Mouse (Mus musculus): ENCODE results near the gene 4930595D18Rik.

4930595D18Rik gene

DNA sequence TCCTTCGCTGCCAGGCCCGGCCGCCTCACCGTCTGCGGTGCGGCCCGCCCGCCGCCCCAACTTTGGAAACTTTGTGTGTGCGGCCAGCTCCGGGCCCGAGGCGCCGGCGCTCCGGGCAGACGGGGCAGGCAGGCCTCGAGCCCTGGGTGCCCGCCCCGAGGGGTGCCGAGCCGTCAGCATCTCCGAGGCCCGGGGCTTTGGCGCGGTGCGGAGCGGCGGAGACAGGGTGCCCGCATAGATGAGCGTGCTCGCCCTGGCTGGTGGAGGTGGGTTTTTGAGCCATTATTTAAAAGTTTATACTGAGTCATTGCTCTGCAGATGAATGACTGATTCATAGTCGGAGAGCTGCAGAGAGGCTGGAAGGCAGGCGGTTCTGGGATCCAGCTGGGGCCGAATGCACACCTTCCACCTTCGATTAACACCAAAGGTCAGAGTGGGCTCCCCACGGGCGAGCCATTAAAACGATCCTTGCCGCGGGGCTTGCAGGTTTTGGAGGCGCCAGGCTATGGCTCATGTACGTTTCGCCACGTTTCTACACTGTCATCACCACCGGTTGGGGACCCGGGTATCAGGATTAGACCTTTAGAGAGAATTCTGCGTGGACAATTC lies 17.5 kb downstream of the 4930595D18Rik start:
- ATAC-seq (ENCODE audit: insufficient number of reproducible peaks, low FRiP score, low TSS enrichment), result no peak

DNA sequence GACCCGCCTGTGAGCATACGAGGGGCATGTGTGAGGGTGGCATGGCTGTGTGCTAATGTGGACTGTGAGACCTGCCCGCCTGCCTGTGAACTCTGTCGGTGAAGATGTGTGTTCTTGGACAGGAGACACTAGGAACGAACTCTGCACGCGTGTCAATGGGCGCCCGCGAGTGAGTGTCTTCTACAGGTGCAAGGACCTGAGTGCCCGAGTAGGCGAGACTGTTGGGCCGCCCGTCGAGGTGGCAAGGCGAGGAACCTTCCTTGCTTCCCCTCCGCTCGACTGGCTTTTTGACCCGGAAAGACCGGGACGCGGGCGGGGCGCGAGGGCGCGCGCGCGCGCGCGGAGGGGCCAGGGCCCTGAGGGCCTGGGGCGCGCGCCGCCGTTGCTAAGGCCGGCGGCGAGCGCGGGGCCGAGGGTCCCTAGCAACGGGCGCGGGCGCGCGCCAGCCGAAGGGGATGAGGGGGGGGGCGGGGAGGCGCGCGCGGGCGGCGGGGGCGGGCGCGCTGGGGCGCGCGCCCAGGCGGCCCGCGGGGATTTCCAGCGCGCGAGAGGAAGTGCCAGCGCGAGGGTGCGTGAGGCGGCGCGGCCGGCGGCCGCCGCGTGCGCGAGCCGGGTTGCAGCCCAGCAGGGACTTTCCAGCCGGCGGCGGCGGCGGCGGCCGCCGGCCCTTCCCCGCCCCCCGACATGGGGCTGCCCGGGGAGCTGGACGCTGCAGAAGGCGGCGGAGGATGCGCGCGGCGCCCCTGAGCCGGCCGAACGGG lies 18.3 kb downstream of the 4930595D18Rik start, which contains the start of gene Traf3:
Gene Traf3, plus strand, starts transcription at position 540 of the 761 bp plus-strand sequence.
- no peak for ATAC-seq (ENCODE audit: insufficient number of reproducible peaks, low FRiP score, low TSS enrichment)

DNA sequence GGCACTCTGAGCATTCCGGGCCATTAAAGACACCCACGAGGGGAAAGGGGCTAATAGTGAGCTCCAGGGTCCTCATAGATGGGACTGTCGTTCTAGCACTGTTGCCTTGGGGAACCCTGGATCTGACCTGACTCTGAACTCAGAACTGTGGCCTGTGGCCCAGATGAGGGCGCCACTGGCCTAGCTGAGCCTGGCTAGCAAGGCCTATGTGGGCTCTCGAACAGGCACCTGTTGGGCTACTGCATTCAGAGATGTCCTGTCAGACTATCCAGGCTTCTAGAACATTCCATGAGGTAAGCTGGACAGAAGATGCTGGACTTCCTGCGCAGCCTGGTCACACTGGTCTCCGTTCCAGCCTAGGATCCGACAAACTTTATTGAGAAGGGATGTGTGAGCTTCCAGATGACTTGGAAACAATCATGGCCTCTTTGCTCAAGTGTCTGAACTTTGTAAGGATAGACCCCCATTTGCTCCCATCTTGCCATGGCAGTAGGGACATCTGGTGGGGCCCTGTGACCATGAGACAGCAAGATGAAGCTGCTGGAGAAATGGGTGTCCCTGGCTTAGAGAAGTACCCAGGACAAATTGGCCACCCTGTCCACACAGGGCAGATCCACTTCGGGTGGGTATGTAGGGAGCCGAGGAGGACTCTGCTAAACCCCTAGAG lies 19.0 kb downstream of the 4930595D18Rik start:
- peak; percentile 49; the same call in 1 of the 2 replicates for ATAC-seq (ENCODE audit: insufficient number of reproducible peaks, low FRiP score, low TSS enrichment)

DNA sequence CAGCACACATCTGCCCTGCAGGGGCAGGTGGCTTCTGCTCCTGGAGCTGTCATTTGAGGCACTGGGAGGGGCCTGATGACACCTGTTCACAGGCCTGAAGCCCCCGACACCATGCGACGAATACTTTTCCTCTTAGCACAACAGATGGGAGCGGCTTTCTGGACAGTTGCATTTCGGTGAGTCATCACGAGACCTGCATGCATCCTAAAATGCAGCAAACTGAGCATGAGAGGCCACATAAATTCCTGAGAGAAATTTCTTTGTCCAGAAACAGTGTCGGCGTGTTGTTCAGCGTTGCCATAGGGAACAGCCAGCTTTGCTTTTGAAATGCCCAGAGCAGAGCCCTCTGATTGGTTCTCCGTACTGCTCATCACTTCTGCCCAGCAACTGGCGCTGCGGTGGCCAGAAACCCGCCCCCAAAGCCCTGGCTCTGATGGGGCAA lies 20.0 kb downstream of the 4930595D18Rik start:
- ATAC-seq (ENCODE audit: insufficient number of reproducible peaks, low FRiP score, low TSS enrichment), result peak; percentile 80

DNA sequence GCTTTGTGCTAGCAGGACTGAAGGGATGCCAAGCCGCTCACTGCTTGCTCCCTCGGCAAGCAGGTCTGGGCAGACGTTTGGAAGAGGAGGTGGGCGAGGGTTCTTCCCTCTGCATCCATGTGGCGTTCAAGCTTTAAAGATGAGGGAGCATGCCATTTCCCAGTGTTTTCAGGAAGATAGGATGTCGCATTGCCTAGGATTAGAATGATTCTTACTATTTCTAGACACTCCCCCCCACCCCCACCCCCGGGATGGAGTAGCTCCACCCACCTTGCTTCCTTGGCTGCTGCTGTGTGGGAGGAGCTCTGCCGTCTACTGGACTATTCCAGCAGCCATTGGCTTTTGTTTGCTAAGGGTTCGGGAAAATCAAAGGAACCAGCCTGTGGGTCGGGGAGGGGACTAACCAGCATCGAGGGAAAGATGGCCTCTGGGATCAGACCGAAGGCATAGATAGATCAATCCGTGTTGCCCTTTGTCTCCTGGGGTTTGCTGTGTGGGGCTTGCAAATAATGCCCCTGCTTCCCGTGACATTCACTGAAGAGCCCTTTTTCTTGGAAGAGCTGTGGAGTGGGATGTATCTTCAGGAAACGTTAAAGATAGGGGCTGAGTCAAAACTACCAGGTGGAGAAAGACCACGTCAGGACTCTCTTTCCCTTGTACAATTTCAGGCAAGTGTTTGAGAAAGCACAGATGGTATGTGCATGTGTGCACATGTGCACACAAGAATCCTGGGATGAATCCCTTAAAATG lies 21.8 kb downstream of the 4930595D18Rik start:
- ATAC-seq (ENCODE audit: insufficient number of reproducible peaks, low FRiP score, low TSS enrichment), result no peak

DNA sequence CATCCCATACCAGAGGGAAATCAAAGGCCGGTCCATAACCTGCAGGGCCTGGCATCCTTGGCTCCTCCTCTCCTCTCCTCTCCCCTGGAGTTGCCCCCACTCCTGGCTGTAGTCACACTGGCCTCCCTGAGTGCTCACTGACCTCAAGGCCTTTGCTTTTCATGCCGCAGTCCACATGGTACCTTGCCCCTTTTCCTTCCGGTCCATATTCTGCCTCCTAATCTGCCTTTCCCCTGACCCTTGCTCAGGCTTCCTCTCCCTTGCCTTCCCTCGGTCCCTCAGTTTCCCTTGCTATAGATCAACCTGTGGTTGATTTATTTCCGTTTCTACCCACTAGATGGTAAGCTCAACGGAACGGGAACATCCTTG lies 22.4 kb downstream of the 4930595D18Rik start:
- ATAC-seq (ENCODE audit: insufficient number of reproducible peaks, low FRiP score, low TSS enrichment), result no peak

DNA sequence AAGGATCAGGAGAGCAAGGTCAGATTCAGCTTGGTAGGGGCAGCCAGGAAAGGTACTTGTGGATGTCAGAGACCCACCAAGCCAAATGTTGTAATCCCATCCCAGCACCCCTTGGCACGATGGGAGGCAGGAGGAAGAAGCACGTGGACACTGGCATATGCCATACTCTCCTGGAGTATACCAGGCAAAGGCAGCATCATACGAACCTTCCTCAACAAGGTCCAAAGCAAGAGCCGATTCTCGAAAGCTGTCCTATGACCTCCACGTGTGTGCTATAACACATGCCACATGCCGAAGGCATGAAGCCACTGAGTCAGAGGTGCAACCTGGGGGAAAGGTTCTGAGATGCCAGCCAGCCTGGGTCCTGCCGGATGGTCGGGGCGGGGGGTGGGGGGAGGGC lies 23.4 kb downstream of the 4930595D18Rik start:
- ATAC-seq (ENCODE audit: insufficient number of reproducible peaks, low FRiP score, low TSS enrichment), result no peak

DNA sequence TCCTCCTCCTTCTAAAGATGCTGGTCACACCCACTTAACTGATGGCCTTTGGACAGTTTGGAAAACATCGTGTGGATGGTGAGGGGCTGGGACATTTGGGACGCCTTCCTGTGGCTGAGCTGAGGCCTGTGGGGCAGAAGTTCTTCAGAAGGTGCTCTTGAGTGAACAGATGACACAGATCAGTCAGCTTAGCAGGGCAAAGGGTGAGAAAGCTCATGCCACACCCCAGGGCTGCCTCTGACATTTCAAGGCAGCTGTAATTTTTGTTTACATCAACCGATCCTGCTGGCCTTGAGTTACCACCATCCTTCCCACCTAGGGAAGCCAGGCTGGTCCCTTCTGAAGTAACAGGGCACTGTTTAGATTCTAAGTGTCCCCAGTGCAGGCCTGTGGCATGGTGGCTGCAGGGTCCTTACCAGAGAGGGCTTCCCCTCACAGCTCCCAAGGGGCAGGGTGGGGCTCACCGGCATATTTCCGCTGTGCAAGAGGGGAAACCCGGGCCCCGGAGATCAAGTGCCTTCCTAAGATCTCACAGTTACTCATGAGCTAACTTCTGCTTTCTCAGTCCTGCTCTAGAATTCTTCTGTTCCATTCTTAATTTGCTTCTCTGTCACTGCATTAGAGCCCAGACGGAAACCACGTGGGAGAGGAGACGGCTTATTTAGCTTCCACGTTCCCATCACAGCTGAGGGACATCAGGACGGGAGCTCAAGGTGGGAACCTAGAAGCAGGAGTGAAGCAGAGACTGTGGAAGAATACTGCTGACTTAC lies 24.4 kb downstream of the 4930595D18Rik start:
- no peak for ATAC-seq (ENCODE audit: insufficient number of reproducible peaks, low FRiP score, low TSS enrichment)

DNA sequence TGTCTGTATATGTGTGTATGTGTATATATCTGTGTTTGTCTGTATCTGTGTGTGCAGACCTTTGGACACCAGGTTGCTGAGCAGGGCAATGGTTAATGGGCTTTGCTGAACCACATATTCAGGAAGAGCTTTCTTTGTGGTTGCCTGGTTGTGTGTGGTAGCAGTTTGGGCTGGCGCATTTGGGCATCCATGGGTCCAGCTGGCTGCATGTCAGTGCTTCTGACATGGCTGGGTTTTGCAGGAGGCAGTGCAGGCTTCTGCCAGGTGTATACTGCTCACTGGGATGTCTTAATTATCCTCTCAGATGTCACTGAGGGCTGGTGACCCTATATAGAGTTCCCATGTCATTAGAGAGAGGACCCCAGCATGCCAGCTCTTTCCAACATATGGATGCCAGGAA lies 28.5 kb downstream of the 4930595D18Rik start:
- no peak for ATAC-seq (ENCODE audit: insufficient number of reproducible peaks, low FRiP score, low TSS enrichment)

DNA sequence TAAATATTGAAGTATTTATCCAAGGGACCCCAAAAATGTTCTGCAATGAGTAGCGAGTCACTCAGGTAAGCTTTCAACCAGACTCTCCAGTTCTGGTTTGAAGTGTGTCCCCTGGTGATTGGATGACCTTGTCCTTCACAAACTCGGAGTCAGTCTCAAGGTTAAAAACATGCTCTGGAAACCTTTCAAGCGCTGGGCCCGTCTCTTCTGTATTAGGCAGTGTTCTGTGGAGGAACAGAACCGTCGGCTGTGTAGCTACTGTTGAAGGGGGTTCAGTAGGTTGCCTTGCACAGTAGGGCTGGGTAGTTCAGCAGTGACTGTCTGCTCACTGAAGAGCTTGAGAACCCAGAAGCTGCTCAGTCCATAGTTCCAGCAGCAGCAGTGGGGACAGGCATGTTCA lies 29.6 kb downstream of the 4930595D18Rik start:
- no peak for ATAC-seq (ENCODE audit: insufficient number of reproducible peaks, low FRiP score, low TSS enrichment)

DNA sequence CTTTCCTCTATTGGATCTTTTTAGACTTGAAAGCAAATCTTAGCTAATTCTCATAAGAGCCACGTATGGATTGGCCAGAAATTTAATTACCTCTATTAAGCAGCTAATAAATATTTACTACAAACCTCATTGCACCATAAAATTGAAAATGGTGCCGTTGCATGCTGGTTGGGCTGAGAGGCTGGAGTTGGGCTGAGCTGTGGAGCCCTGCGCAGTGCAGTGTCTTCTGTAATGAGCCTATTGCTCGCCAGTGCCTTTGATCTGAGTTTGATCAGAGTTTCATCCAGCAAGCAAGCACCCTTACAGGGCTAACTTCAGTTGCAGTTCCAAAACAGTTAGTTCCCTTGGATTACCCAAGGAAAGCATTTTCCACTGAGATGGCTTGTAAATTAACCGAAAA lies 30.3 kb downstream of the 4930595D18Rik start:
- no peak for ATAC-seq (ENCODE audit: insufficient number of reproducible peaks, low FRiP score, low TSS enrichment)

DNA sequence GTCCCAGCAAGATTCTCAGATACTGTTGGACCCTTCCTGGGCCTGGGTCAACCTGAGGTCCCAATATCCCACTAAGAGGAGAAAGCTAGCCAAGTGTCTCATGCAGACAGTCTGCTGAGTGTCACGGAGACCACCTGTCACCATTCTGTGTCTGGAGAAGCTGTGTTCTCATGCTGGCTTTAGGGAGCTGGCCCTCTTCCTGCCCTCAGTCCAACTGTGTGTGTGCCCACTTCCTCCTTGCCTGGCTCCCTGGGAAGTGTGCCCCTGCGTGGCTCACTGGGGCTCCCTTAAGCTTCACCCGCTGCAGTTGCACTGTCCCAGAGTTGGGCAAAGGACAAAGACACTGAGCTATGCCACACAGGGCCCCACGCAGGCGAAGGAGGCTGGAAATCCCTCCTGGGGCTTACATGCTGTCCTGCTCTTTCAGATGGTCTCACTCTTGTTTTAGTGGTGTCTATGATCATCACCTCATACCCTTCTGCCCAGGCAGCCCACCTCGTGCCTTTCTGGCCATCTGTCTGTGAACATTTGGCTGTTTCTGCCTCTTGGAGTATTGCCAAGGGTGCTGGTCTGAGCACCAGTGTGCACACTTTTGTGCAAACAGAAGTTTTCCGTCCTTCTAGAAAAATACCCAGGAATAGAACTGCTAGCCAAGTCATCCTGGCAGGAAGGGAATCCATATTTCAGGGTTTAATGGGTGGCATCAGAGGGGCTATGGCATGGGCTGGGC lies 31.1 kb downstream of the 4930595D18Rik start:
- no peak for ATAC-seq (ENCODE audit: insufficient number of reproducible peaks, low FRiP score, low TSS enrichment)

DNA sequence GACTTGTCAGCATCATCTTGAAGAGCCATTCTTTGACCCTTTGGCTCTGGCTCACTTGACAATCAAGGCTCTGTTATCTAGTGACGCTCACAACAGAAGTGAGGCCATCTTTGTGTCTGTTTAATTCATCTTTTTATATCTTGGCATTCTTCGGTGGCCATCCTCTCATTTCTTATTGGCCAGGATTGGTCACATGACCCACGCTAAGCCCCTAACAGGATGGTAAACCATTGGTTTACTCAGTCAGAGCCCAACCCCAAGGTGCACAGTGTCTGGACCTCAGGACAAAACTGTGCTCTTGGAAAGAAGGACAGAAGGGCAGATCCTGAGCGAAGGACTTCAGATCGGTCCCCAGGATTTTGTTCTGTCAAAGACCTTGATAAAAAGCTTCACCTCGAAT lies 31.7 kb downstream of the 4930595D18Rik start:
- no peak for ATAC-seq (ENCODE audit: insufficient number of reproducible peaks, low FRiP score, low TSS enrichment)

DNA sequence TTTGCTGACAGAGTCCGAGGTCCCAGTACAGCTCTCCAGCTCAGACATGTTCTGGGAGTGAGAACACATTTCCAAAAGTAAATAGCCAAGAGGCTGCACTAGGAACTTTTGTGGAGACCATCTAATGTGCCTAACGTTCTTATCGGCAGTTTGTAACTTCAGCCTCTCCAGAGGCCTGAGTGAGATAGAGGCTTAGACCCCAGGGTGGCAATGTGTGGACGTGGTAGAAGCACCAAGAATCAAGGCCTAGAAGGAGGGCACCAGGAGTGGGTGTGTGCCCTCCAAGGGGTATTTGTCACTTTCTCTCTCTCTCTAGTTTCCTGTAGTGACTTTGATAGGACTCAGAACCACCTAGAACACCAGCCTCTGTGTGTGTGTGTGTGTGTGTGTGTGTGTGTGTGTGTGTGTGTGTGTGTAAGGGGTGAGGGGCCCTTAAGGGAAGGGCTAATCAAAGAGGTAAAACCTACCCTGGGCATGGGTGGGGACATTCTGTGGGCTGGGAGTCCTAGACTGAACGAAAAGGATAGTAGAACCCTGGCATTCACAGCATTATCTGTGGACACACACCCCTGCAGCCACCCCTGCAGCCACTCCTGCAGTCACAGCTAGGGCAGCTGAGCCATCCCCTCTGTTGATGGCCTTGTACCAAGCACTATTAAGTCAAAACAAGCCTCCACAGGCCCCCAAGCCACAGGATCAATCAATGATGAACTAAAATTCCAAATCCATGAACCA lies 32.7 kb downstream of the 4930595D18Rik start:
- no peak for ATAC-seq (ENCODE audit: insufficient number of reproducible peaks, low FRiP score, low TSS enrichment)

DNA sequence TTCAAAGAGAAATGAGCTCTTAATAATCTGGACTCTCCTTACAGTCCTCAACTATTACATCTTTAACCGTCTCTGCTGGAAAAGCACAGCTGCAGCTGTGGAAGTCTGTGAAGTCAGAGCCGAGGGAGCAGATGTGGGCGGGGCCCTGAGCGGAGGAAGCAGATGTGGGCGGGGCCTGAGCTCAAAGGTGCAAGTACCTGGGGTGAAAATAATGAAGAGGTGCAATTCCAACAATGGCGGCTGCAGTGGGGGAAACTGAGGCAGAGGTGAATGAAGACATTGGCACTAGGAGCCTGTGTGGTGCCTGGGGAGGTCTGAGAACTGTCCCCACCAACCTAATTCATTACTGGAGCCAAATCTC lies 34.1 kb downstream of the 4930595D18Rik start:
- no peak for ATAC-seq (ENCODE audit: insufficient number of reproducible peaks, low FRiP score, low TSS enrichment)

DNA sequence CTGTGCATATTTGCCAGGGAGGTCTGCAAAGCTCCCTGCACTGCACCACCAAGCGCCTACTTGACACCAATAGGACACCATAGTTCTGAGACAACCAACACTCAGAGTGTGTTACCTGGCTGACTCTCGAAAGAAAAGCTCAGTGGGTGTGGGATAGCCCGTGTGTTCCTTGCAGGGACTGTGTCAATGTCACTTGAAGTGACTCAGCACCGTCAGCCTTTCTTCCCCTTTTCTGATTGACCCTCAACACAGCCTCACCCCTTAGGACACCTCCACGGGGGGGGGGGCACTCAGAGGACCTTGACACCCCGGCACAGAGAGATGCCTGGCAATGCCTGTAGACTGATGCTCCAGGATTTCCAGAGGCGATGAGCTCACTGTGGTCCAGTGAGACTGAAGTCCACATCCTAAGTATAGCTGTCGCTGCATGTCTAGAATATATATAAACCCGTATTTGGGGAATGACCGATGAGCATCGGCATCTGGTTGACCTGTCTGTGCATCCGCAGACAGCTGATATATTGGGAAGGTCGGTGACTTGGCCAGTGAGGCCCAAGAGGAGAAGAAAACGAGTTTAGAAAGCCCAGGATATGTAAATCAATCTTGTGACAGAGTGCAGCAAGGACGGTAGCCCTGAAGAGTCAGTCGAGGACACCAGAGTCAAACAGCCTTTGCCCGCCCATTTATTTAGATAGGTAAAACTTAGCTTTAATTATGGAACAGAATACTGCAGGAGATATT lies 34.6 kb downstream of the 4930595D18Rik start:
- no peak for ATAC-seq (ENCODE audit: insufficient number of reproducible peaks, low FRiP score, low TSS enrichment)

DNA sequence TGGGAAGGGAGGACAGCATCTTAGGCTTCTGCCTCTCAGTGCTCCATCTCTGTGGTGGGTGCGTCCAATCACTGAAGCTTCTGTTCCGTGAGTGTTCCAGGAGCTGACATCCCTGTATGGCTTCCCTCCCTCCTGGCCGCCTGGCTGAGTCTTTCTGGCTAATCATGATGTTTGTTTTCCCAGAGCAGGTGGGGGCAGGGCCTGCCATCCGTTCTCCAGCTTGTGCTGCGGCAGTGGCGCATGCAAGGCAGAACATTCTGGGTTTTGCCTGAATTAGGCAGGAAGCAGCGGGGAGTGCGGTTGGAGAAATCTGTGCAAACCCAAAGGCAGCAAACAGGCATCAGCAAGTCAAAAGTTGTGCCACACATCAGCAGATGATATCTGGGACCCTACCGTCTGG lies 39.0 kb downstream of the 4930595D18Rik start:
- ATAC-seq (ENCODE audit: insufficient number of reproducible peaks, low FRiP score, low TSS enrichment), result no peak

DNA sequence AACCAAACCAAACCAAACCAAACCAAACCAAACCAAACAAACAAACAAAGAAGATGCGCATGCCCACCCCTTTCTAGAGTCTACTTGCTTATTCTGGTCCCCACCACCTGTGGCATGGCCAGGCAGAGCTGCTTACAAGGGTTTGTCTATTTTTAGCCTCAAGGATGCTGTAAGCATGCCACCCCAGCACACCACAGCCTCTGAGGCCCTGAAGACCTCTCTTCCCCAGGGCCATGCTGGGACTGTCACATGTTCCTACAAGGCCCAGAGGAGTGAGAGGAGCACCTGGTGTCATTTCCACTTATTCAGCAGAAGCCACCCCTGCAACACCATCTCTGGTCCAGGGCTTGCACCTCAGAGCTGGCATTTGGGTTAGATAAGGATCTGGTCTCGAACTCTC lies 39.7 kb downstream of the 4930595D18Rik start:
- ATAC-seq (ENCODE audit: insufficient number of reproducible peaks, low FRiP score, low TSS enrichment), result no peak
